Mouse (Mus musculus): ENCODE measurements around the gene Vmn1r80. TPM values are rescaled to one million over a fixed set of nuclear protein-coding genes. Genes with fewer than 3 reads are reported as not detected.
"Not testable (repeated sequence)": the region's sequence is repeated elsewhere in the genome, so short reads cannot be mapped to it uniquely, and the experiment has no call there.

The Vmn1r80 gene
- polyA plus RNA-seq (2012; rRNA removed) = not detected in 2 replicates

DNA sequence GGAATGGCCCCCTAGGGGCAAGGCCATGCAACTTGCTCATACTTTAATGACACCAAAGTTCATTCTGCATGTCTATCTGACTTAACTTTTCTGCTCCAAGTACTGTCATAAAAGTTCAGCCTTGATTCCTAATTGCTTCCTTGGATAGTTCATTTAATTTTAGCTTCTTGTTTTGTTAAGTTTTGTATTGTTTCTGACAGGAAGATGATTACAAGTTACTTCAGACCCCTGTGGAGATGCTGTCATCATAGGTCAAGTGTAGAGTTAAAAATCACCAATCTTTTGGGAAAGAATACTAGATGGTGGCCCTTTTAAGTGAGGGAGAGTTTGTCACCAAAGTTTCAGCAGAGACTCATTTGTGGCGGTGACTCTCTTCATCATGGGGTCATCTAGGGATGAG lies at the start of gene Vmn1r80:
Gene Vmn1r80 (plus strand): TSS at position 301 of the 400 bp plus-strand sequence.
- TF ChIP-seq CTCF (IDR thresholded peaks at IDR 0.05; ENCODE audit: extremely low read depth, insufficient read depth, low read length) (no peak), POLR2A (IDR thresholded peaks at IDR 0.05; ENCODE audit: extremely low read depth, insufficient read depth, low read length) (no peak)
- Histone ChIP-seq H3K4me1 (ENCODE audit: control insufficient read depth, insufficient read depth, low read length) (no peaks in the 10 kb centered on the region), H3K4me3 (ENCODE audit: insufficient read depth, low read length) (no peak within 1 kb of the TSS), H3K27ac (ENCODE audit: insufficient read depth, low read length) (no peak within 1 kb of the TSS)

DNA sequence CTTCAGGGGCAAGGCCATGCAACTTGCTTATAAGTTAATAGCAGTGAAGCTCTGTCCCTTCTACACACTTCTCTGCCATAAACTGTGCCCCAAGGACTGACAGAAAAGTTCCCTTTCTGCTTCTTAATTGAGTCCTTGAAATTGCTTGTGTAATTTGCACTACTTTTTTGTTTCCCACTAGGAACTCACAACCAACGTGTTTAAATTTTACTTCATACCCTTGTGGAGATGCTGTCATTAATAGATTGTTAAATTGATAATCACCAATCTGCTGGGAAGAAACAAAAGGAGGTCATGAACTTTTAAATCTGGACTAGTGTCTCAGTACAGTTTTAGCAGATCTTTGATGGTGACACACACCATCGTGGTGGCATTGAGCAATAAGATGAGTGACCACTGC lies 39.1 kb upstream of the Vmn1r80 start, which contains the start of gene Vmn1r78:
Gene Vmn1r78 (plus strand): TSS at position 301 of the 400 bp plus-strand sequence.
- H3K27ac ChIP-seq (ENCODE audit: insufficient read depth, low read length) = no peak within 1 kb of the TSS
- no peaks in the 10 kb centered on the region for H3K4me1 ChIP-seq (ENCODE audit: control insufficient read depth, insufficient read depth, low read length)
- no peak for TF ChIP-seq CTCF (IDR thresholded peaks at IDR 0.05; ENCODE audit: extremely low read depth, insufficient read depth, low read length)
- TF ChIP-seq POLR2A (IDR thresholded peaks at IDR 0.05; ENCODE audit: extremely low read depth, insufficient read depth, low read length) = no peak
- H3K4me3 ChIP-seq (ENCODE audit: insufficient read depth, low read length) = no peak within 1 kb of the TSS

DNA sequence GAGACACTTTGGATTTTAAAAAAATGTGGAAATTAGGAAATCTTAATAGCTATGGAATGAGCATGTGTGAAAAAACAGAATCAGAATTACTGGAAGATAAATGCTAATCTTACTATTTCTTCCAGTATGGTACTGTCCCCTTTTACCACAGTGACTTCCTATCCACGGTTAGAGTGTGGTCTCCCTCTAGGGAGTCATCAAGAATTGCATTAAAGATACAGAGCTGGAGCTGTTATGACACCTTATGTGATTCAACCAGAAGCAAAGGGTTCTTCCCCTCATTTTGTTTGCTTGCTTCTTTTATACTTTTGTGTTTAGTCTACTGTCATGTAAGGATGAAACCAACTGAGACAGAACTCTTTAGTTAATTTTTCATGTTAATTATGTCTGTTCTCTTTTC lies 32.6 kb upstream of the Vmn1r80 start:
- H3K4me3 ChIP-seq (ENCODE audit: insufficient read depth, low read length); H3K27ac ChIP-seq (ENCODE audit: insufficient read depth, low read length): not testable (repeated sequence)

DNA sequence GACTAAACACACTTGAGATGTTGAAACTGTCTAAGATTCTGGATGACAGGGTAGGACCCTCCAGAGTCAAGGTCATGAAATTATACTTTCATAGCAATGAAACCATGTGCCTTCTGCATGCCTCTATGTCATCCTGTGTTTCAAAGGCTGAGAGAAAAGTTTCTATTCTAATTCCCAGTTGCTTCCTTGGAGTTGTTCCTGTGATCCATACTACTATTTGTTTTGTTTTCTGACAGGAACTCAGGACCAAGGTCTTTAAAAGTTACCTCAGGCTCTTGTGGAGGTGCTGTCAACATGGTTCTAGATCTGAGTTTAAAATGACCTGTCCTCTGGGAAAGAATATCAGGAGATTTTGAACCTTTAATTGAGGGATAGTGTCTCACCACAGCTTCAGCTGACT lies 18.1 kb upstream of the Vmn1r80 start, which contains the start of gene Vmn1r79:
Gene Vmn1r79 (plus strand): TSS at position 301 of the 400 bp plus-strand sequence.
- H3K27ac ChIP-seq (ENCODE audit: insufficient read depth, low read length); H3K4me1 ChIP-seq (ENCODE audit: control insufficient read depth, insufficient read depth, low read length); H3K4me3 ChIP-seq (ENCODE audit: insufficient read depth, low read length): not testable (repeated sequence)

More for the DNA sequence above, 32.6 kb upstream of the Vmn1r80 start:
- H3K4me1 ChIP-seq (ENCODE audit: control insufficient read depth, insufficient read depth, low read length) = not testable (repeated sequence)

DNA sequence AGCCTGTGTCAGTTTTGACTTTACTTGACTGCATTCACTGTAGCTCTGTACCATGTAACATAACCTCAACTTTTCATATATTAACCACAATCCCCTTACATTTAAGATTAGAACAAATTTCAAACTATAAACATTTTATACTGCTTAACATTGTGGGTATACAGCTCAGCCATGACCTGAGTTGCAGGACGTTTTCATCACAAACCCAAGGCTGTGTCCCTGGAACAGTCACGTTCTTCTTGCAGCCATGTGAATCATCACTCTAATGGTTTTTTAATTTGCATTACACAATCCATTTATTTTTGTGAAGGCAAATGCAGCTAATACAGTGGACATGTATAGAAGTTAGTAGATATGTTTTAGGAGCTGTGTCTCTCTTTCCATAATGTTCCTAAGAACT lies 16.2 kb upstream of the Vmn1r80 start:
- H3K4me3 ChIP-seq (ENCODE audit: insufficient read depth, low read length); H3K4me1 ChIP-seq (ENCODE audit: control insufficient read depth, insufficient read depth, low read length); H3K27ac ChIP-seq (ENCODE audit: insufficient read depth, low read length): not testable (repeated sequence)

DNA sequence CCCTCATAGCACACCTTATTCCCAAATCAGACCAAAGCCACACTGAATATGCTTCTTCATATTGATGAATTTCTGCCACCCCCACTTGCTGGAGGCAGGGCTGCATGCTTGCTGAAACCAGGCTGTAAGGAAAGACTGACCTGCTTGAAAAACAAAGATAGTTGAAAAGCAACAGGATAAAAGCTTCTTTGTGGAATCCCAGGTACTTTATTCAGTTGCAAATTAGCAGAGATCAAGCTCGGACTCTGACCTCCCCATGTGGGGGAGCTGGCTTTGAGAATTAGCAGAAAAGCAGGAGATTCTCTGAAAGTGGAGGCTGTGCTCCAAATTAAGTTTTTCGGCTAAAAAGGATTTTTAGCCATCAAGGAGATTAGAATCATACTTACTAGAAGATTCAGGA lies 15.1 kb downstream of the Vmn1r80 start:
- H3K4me1 ChIP-seq (ENCODE audit: control insufficient read depth, insufficient read depth, low read length) = no peaks in the 10 kb centered on the region
- no peak overlapping the region for H3K27ac ChIP-seq (ENCODE audit: insufficient read depth, low read length)
- no peak for TF ChIP-seq POLR2A (IDR thresholded peaks at IDR 0.05; ENCODE audit: extremely low read depth, insufficient read depth, low read length)
- no peak for TF ChIP-seq CTCF (IDR thresholded peaks at IDR 0.05; ENCODE audit: extremely low read depth, insufficient read depth, low read length)
- H3K4me3 ChIP-seq (ENCODE audit: insufficient read depth, low read length) = no peak overlapping the region

Other genes with a start within 250 kb of the Vmn1r80 start
- not detected in 2 replicates for gene Vmn1r77, start 152.5 kb upstream of the Vmn1r80 start, polyA plus RNA-seq (2012; rRNA removed)
- gene Vmn1r78, start 39.0 kb upstream of the Vmn1r80 start, polyA plus RNA-seq (2012; rRNA removed) = not detected in 2 replicates
- not detected in 2 replicates for gene Vmn1r79, start 18.0 kb upstream of the Vmn1r80 start, polyA plus RNA-seq (2012; rRNA removed)
- gene Vmn1r81, start 79.0 kb downstream of the Vmn1r80 start, polyA plus RNA-seq (2012; rRNA removed) = not detected in 2 replicates
- not detected in 2 replicates for gene Vmn1r82, start 111.1 kb downstream of the Vmn1r80 start, polyA plus RNA-seq (2012; rRNA removed)
- not detected in 2 replicates for gene Vmn1r83, start 140.2 kb downstream of the Vmn1r80 start, polyA plus RNA-seq (2012; rRNA removed)
- not detected in 2 replicates for gene Vmn1r84, start 180.0 kb downstream of the Vmn1r80 start, polyA plus RNA-seq (2012; rRNA removed)
- 3.0 and 3.2 TPM in 2 replicates for gene Zfp551, start 233.5 kb downstream of the Vmn1r80 start, polyA plus RNA-seq (2012; rRNA removed)